Comparison of ENCODE assay signal across 8 mouse cellular contexts in the genomic region with DNA sequence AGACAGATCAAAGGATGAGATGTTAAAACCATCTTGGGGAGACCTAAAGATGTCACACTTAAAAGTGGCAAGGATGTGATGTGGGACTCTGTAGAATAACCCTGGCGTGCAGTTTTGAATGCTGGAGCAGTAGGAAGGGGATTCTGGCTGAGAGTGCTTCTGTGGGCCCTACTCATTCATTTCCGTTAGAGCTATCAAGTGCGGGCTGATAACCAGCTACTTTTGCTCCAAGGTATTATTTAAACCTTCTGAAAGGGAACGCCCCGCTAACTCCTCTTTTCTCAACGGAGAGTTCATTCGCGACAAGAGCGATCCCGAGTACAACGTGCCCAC. TPM values are rescaled to one million over a fixed set of nuclear protein-coding genes. Genes with fewer than 3 reads are reported as not detected.
DNase-seq lines count a peak whose midpoint lies in the region; ATAC-seq and TF ChIP-seq lines count a peak whose summit lies in the region.

No protein-coding gene starts in this region.

- 0 out of 2 replicates have a peak, but pooled peaks cover 3% of the 10 kb centered on the region for H3K36me3 ChIP-seq in heart, embryonic 10.5 days
- H3K36me3 ChIP-seq in C2C12 (ENCODE audit: control insufficient read depth, insufficient read depth) = no peaks in the 10 kb centered on the region
- H3K36me3 ChIP-seq in forebrain, embryonic 11.5 days (ENCODE audit: control insufficient read depth, insufficient read depth, low read length) = no peaks in the 10 kb centered on the region; the same call in 1 of the 2 replicates
- H3K36me3 ChIP-seq in liver, embryonic 11.5 days (ENCODE audit: control insufficient read depth, insufficient read depth, low read length) = no peaks in the 10 kb centered on the region

- WGBS in heart, embryonic 10.5 days = under 1% methylated on average over 11 of the region's 11 CpGs
- WGBS in forebrain, embryonic 11.5 days = 2% methylated on average over 11 of the region's 11 CpGs
- WGBS in liver, embryonic 11.5 days = under 1% methylated on average over 11 of the region's 11 CpGs

- no peak for ATAC-seq in forebrain, embryonic 11.5 days (replicated peaks; ENCODE audit: low FRiP score)
- ATAC-seq in liver, embryonic 11.5 days (replicated peaks; ENCODE audit: low FRiP score) = no peak
- no peak for ATAC-seq in megakaryocyte-erythroid progenitor cell, adult 5-6 weeks (replicated peaks; ENCODE audit: low FRiP score, low TSS enrichment, poor library complexity, severe bottlenecking)
- no peak for ATAC-seq in megakaryocyte progenitor cell, adult 5-6 weeks (replicated peaks; ENCODE audit: poor library complexity)

- H3K4me1 ChIP-seq in heart, embryonic 10.5 days = peaks cover 14% of the 10 kb centered on the region
- peaks cover 3% of the 10 kb centered on the region; the same call in 1 of the 2 replicates for H3K4me1 ChIP-seq in forebrain, embryonic 11.5 days (replicated peaks; ENCODE audit: control insufficient read depth, insufficient read depth, low read length)
- H3K4me1 ChIP-seq in liver, embryonic 11.5 days (replicated peaks; ENCODE audit: control insufficient read depth, insufficient read depth, low read length) = peaks cover 18% of the 10 kb centered on the region

- H3ac ChIP-seq in C2C12 (ENCODE audit: control insufficient read depth, insufficient read length, low read depth) = peak overlapping the region; percentile 67

- peak overlapping the region; percentile 95 for H3K27ac ChIP-seq in heart, embryonic 10.5 days
- H3K27ac ChIP-seq in forebrain, embryonic 11.5 days (ENCODE audit: low read depth, low read length) = peak overlapping the region; percentile 93
- H3K27ac ChIP-seq in liver, embryonic 11.5 days (ENCODE audit: low read depth, low read length) = peak overlapping the region; percentile 100

- peaks cover 11% of the 10 kb centered on the region for H3K79me3 ChIP-seq in C2C12 (ENCODE audit: low read depth)

- H3K4me3 ChIP-seq in heart, embryonic 10.5 days = peak overlapping the region; percentile 85
- peak overlapping the region; percentile 89 for H3K4me3 ChIP-seq in C2C12 (ENCODE audit: insufficient read depth, poor library complexity, severe bottlenecking)
- H3K4me3 ChIP-seq in forebrain, embryonic 11.5 days (ENCODE audit: low read depth, low read length) = peak overlapping the region; percentile 85
- H3K4me3 ChIP-seq in liver, embryonic 11.5 days (ENCODE audit: low read depth, low read length) = peak overlapping the region; percentile 90

- H3K9ac ChIP-seq in forebrain, embryonic 11.5 days (ENCODE audit: low read length) = peak overlapping the region; percentile 74
- peak overlapping the region; percentile 86 for H3K9ac ChIP-seq in liver, embryonic 11.5 days (ENCODE audit: low read depth, low read length)

- no peak for DNase-seq in heart, embryonic 10.5 days (ENCODE audit: low spot score)
- DNase-seq in heart, adult 9 months (ENCODE audit: low spot score in 2 of 2) = no peak
- DNase-seq in forebrain, embryonic 11.5 days (ENCODE audit: low spot score) = no peak
- DNase-seq in liver, embryonic 11.5 days (ENCODE audit: low spot score) = no peak
- no peak for DNase-seq in right cerebral cortex, adult 2 months (ENCODE audit: low spot score in 2 of 2)

- H3K9me3 ChIP-seq in heart, embryonic 10.5 days = no peaks in the 10 kb centered on the region
- H3K9me3 ChIP-seq in forebrain, embryonic 11.5 days (ENCODE audit: control insufficient read depth, low read length) = no peaks in the 10 kb centered on the region; the same call in 1 of the 2 replicates
- peaks cover 2% of the 10 kb centered on the region; the same call in 1 of the 2 replicates for H3K9me3 ChIP-seq in liver, embryonic 11.5 days (ENCODE audit: control insufficient read depth, low read length)

- H3K4me2 ChIP-seq in forebrain, embryonic 11.5 days (ENCODE audit: low read depth, low read length, severe bottlenecking) = peak overlapping the region; percentile 78
- peak overlapping the region; percentile 66 for H3K4me2 ChIP-seq in liver, embryonic 11.5 days

- H3K27me3 ChIP-seq in heart, embryonic 10.5 days (ENCODE audit: insufficient read depth, poor library complexity, severe bottlenecking) = no peaks in the 10 kb centered on the region
- no peaks in the 10 kb centered on the region for H3K27me3 ChIP-seq in C2C12 (ENCODE audit: control insufficient read depth, insufficient read depth, insufficient read length)
- H3K27me3 ChIP-seq in forebrain, embryonic 11.5 days (ENCODE audit: control insufficient read depth, insufficient read depth, low read length) = no peaks in the 10 kb centered on the region
- H3K27me3 ChIP-seq in liver, embryonic 11.5 days (replicated peaks; ENCODE audit: control insufficient read depth, insufficient read depth, low read length) = no peaks in the 10 kb centered on the region

- no peak for TF ChIP-seq CTCF in C2C12 (IDR thresholded peaks at IDR 0.05; ENCODE audit: control insufficient read depth, insufficient read depth, insufficient read length)

- H3K79me2 ChIP-seq in C2C12 (ENCODE audit: control insufficient read depth, insufficient read depth) = peaks cover 31% of the 10 kb centered on the region

TF ChIP-seq in C2C12, 6 proteins besides CTCF, POLR2A, EP300 and RAD21:
- TF ChIP-seq FOSL1 (IDR thresholded peaks at IDR 0.05; ENCODE audit: insufficient read depth, low read length, poor library complexity, severe bottlenecking) (no peak), MYOG (IDR thresholded peaks at IDR 0.05; ENCODE audit: control insufficient read depth, extremely low read depth, insufficient read length) (no peak), USF1 (IDR thresholded peaks at IDR 0.05; ENCODE audit: low read depth) (no peak)

RNA-seq across cellular contexts. Expression of a gene that starts 0.7 kb away (rescaled TPM):
- polyA plus RNA-seq in heart, embryonic 10.5 days (2016; fragmentation: Nextera tagmentation; extraction: Ambion mirVana) = 15.8 and 18.6 TPM in 2 replicates
- polyA plus RNA-seq in C2C12 (2012; fragmentation: generic; extraction: Trizol) = 10.5 TPM
- 17.4 and 18.8 TPM in 2 replicates for polyA plus RNA-seq in forebrain, embryonic 11.5 days (2014; fragmentation: Nextera tagmentation; extraction: Ambion mirVana)
- polyA plus RNA-seq in liver, embryonic 11.5 days (2014; fragmentation: Nextera tagmentation; extraction: Ambion mirVana) = 15.8 and 18.3 TPM in 2 replicates
- total RNA-seq in megakaryocyte-erythroid progenitor cell, adult 5-6 weeks (2014; fragmentation: Nextera tagmentation) = 32.0 and 46.2 TPM in 2 replicates
- 34.4 and 40.3 TPM in 2 replicates for total RNA-seq in megakaryocyte-erythroid progenitor cell, adult 5-6 weeks (2017)
- total RNA-seq in megakaryocyte progenitor cell, adult 5-6 weeks (2015) = 22.2 and 26.3 TPM in 2 replicates
- total RNA-seq in megakaryocyte progenitor cell, adult 5-6 weeks (2017) = 15.0 and 21.9 TPM in 2 replicates

RNA-seq across cellular contexts. Expression of a gene that starts 32.9 kb away (rescaled TPM):
- 107 and 111 TPM in 2 replicates for polyA plus RNA-seq in heart, embryonic 10.5 days (2016; fragmentation: Nextera tagmentation; extraction: Ambion mirVana)
- polyA plus RNA-seq in C2C12 (2012; fragmentation: generic; extraction: Trizol) = 108 TPM
- polyA plus RNA-seq in forebrain, embryonic 11.5 days (2014; fragmentation: Nextera tagmentation; extraction: Ambion mirVana) = 88.8 and 92.4 TPM in 2 replicates
- polyA plus RNA-seq in liver, embryonic 11.5 days (2014; fragmentation: Nextera tagmentation; extraction: Ambion mirVana) = 92.4 and 105 TPM in 2 replicates
- total RNA-seq in megakaryocyte-erythroid progenitor cell, adult 5-6 weeks (2014; fragmentation: Nextera tagmentation) = 68.1 and 91.5 TPM in 2 replicates
- total RNA-seq in megakaryocyte-erythroid progenitor cell, adult 5-6 weeks (2017) = 68.4 and 72.6 TPM in 2 replicates
- total RNA-seq in megakaryocyte progenitor cell, adult 5-6 weeks (2015) = 104 and 108 TPM in 2 replicates
- total RNA-seq in megakaryocyte progenitor cell, adult 5-6 weeks (2017) = 76.0 and 86.0 TPM in 2 replicates
